Mouse (Mus musculus): ENCODE measurements around the gene L3mbtl4. TPM values are rescaled to one million over a fixed set of nuclear protein-coding genes. Genes with fewer than 3 reads are reported as not detected.

Gene L3mbtl4
- polyA plus RNA-seq, 1 experiment from 2014 or later, result not detected

DNA sequence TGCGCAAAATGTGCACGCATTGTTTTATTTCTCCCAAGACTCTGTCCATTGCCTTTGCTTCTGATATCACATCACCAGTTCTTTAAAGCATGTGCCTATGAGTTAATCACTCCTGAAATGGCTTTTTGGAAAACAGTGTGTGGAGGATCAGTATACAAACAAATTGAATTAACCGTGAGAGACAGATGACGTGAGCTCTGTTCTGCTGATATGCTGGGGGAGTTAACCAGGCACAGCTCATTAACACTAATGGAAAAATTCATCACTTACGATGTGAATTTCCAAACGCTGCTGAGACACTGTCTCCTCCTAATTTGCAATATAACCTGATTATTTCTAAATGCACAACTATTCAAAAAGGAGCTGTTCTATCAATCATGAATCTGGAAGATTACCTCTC, 337.6 kb downstream of the L3mbtl4 start:
- DNase-seq (ENCODE audit: low spot score), result no peak
- Histone ChIP-seq H3K9me3 (replicated peaks) (no peaks in the 10 kb centered on the region), H3K36me3 (no peaks in the 10 kb centered on the region), H3K27me3 (ENCODE audit: low read depth, poor library complexity, severe bottlenecking) (no peaks in the 10 kb centered on the region), H3K4me3 (no peak overlapping the region), H3K27ac (no peak overlapping the region), H3K4me1 (no peaks in the 10 kb centered on the region)
- WGBS, result 90% methylated on average over 6 of the region's 6 CpGs

DNA sequence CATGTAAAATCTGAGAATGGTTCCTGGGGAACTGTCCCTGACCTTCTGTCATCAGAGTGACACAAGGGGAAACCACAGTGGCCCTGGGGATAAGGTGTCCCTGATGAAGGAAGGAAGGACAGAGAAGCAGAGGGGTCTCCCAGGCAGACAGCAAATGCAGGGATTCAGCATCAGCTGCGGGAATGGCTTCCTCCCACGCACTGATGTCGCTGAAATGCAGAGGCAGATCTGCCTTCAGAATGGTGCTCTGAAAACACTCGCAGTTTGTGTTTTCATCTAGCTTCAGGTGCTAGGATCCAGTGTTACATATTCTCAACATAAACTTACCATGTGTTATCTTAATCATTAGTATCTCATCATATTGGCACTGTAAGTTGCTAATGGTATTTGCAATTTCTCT, 351.7 kb downstream of the L3mbtl4 start:
- Histone ChIP-seq H3K9me3 (replicated peaks) (no peaks in the 10 kb centered on the region), H3K36me3 (no peaks in the 10 kb centered on the region), H3K27ac (no peak overlapping the region), H3K27me3 (ENCODE audit: low read depth, poor library complexity, severe bottlenecking) (no peaks in the 10 kb centered on the region), H3K4me1 (no peaks in the 10 kb centered on the region), H3K4me3 (no peak overlapping the region)
- DNase-seq (ENCODE audit: low spot score), result no peak
- WGBS, result 82% methylated on average over 4 of the region's 4 CpGs

DNA sequence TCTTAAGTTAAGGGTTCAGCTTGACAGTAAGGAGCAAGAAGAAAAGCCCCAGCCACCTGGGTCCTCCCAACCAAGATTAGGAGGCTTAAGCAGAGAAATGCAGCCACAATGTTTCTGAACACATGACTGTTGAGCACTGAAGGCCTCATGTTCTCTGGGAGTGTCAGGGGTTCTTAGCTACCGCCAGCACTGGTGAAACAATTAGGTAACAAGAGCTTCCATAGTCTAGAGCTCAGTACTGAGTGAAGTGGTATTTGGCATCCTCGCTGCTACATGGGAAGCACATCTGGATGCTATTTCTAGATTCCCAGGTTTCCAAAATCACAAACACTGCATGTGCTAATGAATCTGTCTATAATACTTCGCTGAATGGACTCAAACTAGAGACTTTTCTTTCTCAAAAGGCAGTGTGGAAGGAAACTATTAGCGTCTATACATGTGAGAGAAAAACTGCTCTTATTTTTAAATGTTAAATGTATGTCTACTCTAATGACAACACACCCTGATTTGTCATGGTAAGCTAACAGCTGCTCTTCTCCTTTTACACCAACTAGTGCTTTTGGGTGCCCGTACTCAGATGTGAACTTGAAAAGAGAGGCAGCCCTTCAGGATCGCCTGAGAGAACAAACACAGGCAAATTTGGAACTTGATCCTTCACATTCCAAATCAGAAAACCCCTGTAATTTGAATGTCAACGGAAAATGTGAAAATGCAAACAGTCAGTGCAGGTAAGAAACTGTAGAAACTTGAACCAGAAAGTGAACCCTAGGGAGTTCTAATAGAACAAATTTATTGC, 356.2 kb downstream of the L3mbtl4 start:
- H3K36me3 ChIP-seq, result no peaks in the 10 kb centered on the region
- DNase-seq (ENCODE audit: low spot score), result no peak
- no peak overlapping the region for H3K27ac ChIP-seq
- H3K27me3 ChIP-seq (ENCODE audit: low read depth, poor library complexity, severe bottlenecking), result no peaks in the 10 kb centered on the region
- 75% methylated on average over 7 of the region's 7 CpGs for whole genome bisulfite sequencing
- H3K9me3 ChIP-seq (replicated peaks), result no peaks in the 10 kb centered on the region
- H3K4me1 ChIP-seq, result no peaks in the 10 kb centered on the region
- H3K4me3 ChIP-seq, result no peak overlapping the region

DNA sequence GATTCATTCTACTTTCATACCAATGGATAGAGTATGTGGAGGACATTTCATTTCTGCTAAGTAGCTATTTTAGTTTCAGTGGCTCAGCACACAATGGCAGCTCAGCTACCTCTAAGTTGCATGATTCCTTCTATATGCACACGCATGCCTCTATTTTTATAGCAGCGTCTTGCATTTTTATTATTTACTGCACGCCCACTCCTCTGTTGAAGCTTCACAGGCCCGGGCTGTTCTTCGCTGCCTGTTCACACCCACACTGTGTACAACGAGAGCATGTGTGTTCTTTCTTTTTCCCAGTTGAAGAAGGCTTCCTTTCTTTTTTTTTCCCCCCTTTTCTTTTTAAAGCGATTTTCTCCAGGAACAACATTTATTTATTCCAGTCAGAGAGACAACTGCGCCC, 357.8 kb downstream of the L3mbtl4 start:
- Histone ChIP-seq H3K27ac (no peak overlapping the region), H3K27me3 (ENCODE audit: low read depth, poor library complexity, severe bottlenecking) (no peaks in the 10 kb centered on the region), H3K4me1 (no peaks in the 10 kb centered on the region), H3K9me3 (replicated peaks) (no peaks in the 10 kb centered on the region), H3K36me3 (no peaks in the 10 kb centered on the region), H3K4me3 (no peak overlapping the region)
- 91% methylated on average over 8 of the region's 8 CpGs for WGBS
- DNase-seq (ENCODE audit: low spot score), result no peak

DNA sequence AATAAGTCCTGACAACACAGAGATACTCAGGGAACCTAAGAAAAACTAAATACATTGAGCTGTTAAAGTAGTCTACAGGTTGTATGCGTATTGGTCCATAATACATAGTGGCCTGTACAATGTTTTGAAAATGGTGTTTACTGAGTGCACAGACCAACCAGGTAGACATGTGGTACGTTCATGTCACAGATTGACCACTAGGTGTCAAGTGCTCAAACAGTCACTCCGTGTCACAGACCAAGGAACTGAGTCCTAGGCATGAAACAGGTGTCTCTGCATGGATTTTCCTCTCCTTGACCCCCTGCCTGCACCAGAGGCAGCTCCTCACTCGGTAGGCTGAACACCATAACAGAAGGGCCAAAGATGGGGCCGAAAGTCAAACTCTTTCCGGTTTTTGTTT, 366.6 kb downstream of the L3mbtl4 start:
- no peaks in the 10 kb centered on the region for H3K36me3 ChIP-seq
- no peaks in the 10 kb centered on the region for H3K27me3 ChIP-seq (ENCODE audit: low read depth, poor library complexity, severe bottlenecking)
- DNase-seq (ENCODE audit: low spot score), result no peak
- no peak overlapping the region for H3K27ac ChIP-seq
- WGBS, result 84% methylated on average over 6 of the region's 6 CpGs
- no peaks in the 10 kb centered on the region for H3K4me1 ChIP-seq
- H3K4me3 ChIP-seq, result no peak overlapping the region
- no peaks in the 10 kb centered on the region for H3K9me3 ChIP-seq (replicated peaks)

DNA sequence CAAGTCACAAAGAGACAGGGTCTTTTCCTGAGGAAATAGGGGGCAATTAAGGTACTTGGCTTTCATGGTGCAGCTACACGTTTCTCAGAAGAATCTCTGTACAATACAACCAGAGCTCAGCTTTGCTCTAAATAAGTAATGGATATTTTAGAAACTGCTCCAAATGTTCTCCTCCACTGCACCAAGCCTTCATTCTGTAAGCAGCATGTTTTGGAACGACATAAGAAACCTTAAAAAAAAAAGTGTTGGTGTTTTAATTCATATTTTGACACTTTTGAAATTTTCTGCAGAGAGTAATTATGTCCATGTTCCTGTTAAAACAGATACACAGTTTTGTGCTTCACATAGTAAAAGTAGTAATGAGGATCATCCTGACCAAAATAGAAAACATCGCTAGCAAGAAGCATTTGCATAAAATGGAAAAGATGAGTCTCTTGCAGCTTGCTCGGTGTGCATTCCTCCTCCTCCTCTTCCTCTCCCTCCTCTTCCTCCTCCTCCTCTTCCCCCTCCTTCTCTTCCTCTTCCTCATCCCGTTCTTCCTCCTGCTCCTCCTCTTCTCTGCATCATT, 369.0 kb downstream of the L3mbtl4 start:
- Histone ChIP-seq H3K9me3 (replicated peaks) (no peaks in the 10 kb centered on the region), H3K36me3 (no peaks in the 10 kb centered on the region), H3K4me1 (no peaks in the 10 kb centered on the region), H3K27me3 (ENCODE audit: low read depth, poor library complexity, severe bottlenecking) (no peaks in the 10 kb centered on the region), H3K27ac (no peak overlapping the region), H3K4me3 (no peak overlapping the region)
- no peak for DNase-seq (ENCODE audit: low spot score)
- 79% methylated on average over 5 of the region's 5 CpGs for WGBS

DNA sequence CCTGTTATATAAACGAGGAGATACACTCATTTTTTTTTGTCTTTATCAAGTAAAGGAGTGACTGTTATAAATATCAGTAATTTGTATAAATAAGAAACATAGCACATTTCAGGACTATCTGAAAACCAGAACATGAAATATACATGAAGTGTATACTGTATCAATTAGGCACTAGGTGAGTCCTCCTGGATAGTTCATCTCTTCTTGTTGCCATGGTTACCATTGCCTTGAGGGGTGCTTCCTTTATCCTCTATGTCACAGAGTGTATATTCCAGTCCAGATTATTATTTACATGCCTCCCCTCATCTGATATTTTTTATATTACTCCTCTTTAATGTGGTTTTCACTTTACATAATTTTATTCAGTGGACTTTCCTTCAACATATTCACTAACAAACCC, 392.9 kb downstream of the L3mbtl4 start:
- DNase-seq (ENCODE audit: low spot score), result no peak
- H3K27ac ChIP-seq, result no peak overlapping the region
- H3K4me1 ChIP-seq, result no peaks in the 10 kb centered on the region
- WGBS, result 93% methylated on average over 1 of the region's 1 CpGs
- no peaks in the 10 kb centered on the region for H3K36me3 ChIP-seq
- H3K9me3 ChIP-seq (replicated peaks), result no peaks in the 10 kb centered on the region
- H3K4me3 ChIP-seq, result no peak overlapping the region
- H3K27me3 ChIP-seq (ENCODE audit: low read depth, poor library complexity, severe bottlenecking), result no peaks in the 10 kb centered on the region

DNA sequence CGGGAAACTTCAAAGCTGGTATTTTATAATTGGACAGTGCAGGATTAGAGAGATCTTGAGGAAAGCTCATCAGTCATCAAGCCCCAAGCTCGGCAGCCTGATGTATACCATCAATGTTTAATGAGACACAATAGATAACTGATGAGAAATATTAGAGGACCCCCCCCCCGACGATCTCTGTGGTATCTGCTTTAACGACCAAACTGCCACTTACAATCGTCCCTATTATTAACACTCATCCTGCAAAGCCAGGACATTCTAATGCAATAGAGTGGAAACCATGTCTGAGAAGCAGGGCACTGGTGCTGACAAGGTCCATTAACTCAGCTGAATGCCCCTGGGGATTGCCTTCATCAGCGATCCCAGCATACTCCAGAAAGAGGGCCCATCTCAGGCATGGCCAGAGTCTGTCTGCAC, 398.5 kb downstream of the L3mbtl4 start:
- WGBS, result 34% methylated on average over 7 of the region's 7 CpGs
- Histone ChIP-seq H3K36me3 (no peaks in the 10 kb centered on the region), H3K27ac (no peak overlapping the region)

DNA sequence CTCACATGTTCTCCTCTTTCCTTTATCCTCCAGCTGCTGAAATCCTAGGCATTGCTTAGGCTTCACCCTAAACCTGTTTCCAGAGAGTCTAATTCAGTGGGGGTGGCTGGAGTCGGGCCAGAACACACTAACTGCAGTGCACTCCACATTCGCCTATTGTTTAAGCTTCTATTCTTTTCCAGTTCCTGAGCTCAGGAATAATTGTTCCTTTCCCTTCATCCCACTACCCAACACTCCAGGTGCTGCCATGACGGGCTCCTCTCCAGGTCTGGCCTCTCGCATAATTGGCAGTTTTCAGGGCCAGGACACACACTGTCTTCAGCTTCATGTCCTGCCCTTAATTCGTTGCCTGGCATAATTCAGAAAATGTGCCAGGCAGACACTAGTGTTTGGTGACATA, 437.1 kb downstream of the L3mbtl4 start:
- DNase-seq (ENCODE audit: low spot score), result no peak
- Histone ChIP-seq H3K4me3 (no peak overlapping the region), H3K27me3 (ENCODE audit: low read depth, poor library complexity, severe bottlenecking) (no peaks in the 10 kb centered on the region), H3K4me1 (no peaks in the 10 kb centered on the region), H3K27ac (no peak overlapping the region), H3K36me3 (no peaks in the 10 kb centered on the region), H3K9me3 (replicated peaks) (no peaks in the 10 kb centered on the region)
- 83% methylated on average over 5 of the region's 5 CpGs for WGBS

More for the DNA sequence above, 398.5 kb downstream of the L3mbtl4 start:
- Histone ChIP-seq H3K27me3 (ENCODE audit: low read depth, poor library complexity, severe bottlenecking) (no peaks in the 10 kb centered on the region), H3K4me3 (no peak overlapping the region), H3K9me3 (replicated peaks) (no peaks in the 10 kb centered on the region), H3K4me1 (no peaks in the 10 kb centered on the region)
- DNase-seq (ENCODE audit: low spot score), result no peak

DNA sequence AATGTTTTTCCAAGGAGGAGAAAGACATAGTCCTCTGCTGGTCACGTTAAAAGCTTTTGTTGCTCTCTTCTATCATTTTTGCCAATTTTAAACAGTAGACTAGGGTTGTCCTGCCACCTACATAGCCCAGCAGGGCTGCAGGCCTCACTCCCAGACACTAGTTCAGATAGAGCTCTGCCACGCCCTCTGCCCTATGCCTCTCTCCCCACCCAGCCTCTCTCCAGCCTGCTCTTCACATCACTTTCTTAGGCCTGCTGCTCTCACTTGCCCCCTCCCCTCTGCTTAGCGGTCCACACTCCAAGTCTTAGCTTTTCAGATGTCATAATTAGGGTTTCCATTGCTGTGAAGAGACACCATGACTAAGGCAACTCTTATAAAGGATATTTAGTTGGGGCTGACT, 437.8 kb downstream of the L3mbtl4 start:
- Histone ChIP-seq H3K27me3 (ENCODE audit: low read depth, poor library complexity, severe bottlenecking) (no peaks in the 10 kb centered on the region), H3K9me3 (replicated peaks) (no peaks in the 10 kb centered on the region), H3K4me3 (no peak overlapping the region), H3K27ac (no peak overlapping the region), H3K4me1 (no peaks in the 10 kb centered on the region), H3K36me3 (no peaks in the 10 kb centered on the region)
- 77% methylated on average over 3 of the region's 3 CpGs for WGBS
- DNase-seq (ENCODE audit: low spot score), result no peak

DNA sequence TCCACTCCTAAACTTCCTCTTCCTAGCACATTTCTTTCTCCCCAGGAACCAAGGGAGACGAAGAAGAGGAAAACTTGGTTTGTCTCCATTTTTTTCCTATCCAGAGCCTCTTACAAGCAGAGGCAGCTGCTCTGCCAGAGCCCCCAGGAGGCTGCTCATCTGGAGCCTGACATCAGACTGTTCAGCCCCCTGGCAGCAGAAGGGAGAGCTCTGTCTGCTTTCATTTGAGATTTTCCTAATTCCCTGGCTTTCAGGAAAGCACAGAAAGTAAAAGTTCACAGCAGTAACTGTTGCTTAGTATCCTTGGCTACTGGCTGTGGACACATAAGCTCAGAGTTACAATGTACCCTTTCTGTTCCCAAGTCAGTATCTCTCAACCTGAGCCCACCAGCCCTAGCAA, 474.7 kb downstream of the L3mbtl4 start:
- H3K27me3 ChIP-seq (ENCODE audit: low read depth, poor library complexity, severe bottlenecking), result no peaks in the 10 kb centered on the region
- no peak for DNase-seq (ENCODE audit: low spot score)
- no peaks in the 10 kb centered on the region for H3K9me3 ChIP-seq (replicated peaks)
- H3K36me3 ChIP-seq, result no peaks in the 10 kb centered on the region
- no peak overlapping the region for H3K4me3 ChIP-seq
- H3K27ac ChIP-seq, result no peak overlapping the region
- no peaks in the 10 kb centered on the region for H3K4me1 ChIP-seq
- WGBS, result 48% methylated on average over 1 of the region's 1 CpGs

DNA sequence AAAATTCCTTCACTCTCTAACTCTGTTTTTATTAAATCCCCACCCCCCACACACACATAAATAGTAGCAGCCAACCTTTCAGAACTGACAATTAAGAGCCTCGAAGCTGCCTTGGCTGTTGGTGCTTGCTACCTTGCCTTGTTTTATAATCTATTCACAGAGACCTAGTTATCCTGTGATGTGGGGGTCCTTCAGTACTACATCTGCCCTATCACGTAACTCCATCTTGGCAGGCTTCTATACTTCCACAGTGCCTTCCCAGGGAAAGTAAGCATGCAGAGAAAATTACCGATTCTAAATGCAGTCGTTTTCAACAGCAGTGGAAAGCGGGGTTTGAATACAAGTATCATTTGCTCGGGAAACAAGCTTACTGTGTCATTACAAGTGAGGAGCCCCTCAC, 476.9 kb downstream of the L3mbtl4 start:
- no peaks in the 10 kb centered on the region for H3K4me1 ChIP-seq
- no peak for DNase-seq (ENCODE audit: low spot score)
- H3K27ac ChIP-seq, result no peak overlapping the region
- no peaks in the 10 kb centered on the region for H3K36me3 ChIP-seq
- 79% methylated on average over 6 of the region's 6 CpGs for WGBS
- no peak overlapping the region for H3K4me3 ChIP-seq
- H3K9me3 ChIP-seq (replicated peaks), result no peaks in the 10 kb centered on the region
- H3K27me3 ChIP-seq (ENCODE audit: low read depth, poor library complexity, severe bottlenecking), result no peaks in the 10 kb centered on the region

DNA sequence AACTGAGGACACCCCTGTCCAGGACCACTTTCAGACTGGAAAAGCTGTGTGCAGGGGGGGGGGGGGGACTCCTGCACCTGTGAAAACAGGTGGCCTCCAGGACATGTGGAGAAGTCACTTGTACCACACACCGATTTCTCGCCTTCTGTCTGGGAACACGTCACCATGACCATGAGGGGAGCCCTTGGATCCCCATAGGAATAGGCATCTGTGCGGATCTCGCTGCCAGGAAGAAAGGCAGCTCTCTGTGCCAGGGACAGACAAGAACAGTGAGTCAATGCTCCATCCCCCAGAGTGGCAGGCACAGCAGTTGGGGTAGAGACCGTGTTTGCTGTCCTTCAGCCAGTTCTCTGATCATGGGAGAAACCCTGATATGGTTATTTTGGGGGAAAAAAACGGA, 479.5 kb downstream of the L3mbtl4 start:
- WGBS, result 94% methylated on average over 7 of the region's 7 CpGs
- no peak for DNase-seq (ENCODE audit: low spot score)
- no peak overlapping the region for H3K4me3 ChIP-seq
- no peaks in the 10 kb centered on the region for H3K27me3 ChIP-seq (ENCODE audit: low read depth, poor library complexity, severe bottlenecking)
- no peak overlapping the region for H3K27ac ChIP-seq
- H3K9me3 ChIP-seq (replicated peaks), result no peaks in the 10 kb centered on the region
- no peaks in the 10 kb centered on the region for H3K36me3 ChIP-seq
- no peaks in the 10 kb centered on the region for H3K4me1 ChIP-seq

DNA sequence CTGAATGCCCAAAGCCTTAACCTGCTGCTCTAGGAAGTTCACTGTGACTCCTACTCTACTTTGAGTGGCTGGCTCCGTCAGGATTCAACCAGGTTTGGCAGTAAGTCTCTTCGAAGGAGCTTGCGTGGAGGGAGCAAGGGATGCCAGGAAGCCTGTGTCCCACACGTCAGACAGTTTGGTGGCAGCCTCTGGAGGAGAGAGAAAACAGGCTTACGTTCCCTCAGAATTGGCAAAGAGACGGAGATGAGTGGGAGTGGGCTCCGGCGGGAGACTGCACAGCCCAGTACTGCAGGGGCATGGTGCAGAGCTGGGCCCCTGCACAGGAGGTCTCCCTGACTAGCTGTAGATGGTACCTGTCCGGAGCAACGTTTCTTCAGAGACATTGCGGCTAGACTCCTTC, 481.2 kb downstream of the L3mbtl4 start:
- DNase-seq (ENCODE audit: low spot score), result no peak

More for the DNA sequence above, 481.2 kb downstream of the L3mbtl4 start:
- Histone ChIP-seq H3K27me3 (ENCODE audit: low read depth, poor library complexity, severe bottlenecking) (no peaks in the 10 kb centered on the region), H3K4me1 (no peaks in the 10 kb centered on the region), H3K9me3 (replicated peaks) (no peaks in the 10 kb centered on the region), H3K27ac (no peak overlapping the region), H3K36me3 (no peaks in the 10 kb centered on the region), H3K4me3 (no peak overlapping the region)
- WGBS, result 94% methylated on average over 11 of the region's 11 CpGs

Data from limb, embryonic 10.5 days (tissue).